23 mouse cellular contexts compared by ENCODE assay signal in the genomic region with DNA sequence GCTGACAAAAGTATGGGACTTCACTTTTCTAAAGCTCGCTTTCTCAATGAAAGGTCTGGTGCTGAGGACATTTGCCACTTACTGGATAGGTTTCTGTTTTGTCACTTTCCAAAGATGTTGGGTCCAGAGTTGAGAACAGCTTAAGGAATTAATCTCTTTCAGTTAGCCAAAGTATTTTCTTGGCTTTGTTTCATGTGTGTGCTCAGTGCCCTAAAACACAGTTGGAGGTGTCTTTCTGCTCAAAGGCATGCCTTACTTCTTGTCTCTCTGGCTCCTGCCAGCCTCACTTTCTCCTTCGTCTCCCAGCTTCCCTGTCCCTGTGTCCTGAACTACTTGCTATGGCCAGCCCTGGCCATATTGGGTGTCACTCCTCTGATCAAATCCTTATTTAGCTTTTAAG. TPM values are rescaled to one million over a fixed set of nuclear protein-coding genes. Genes with fewer than 3 reads are reported as not detected.
DNase-seq lines count a peak whose midpoint lies in the region; TF ChIP-seq lines count a peak whose summit lies in the region.
"Had no signal": no experiment of that assay in that cellular context is flagged by ENCODE, and none has a peak within 500 bp of the region (broad histone marks: within the 10 kb centered on the region; RNA-seq: fewer than 3 reads in every experiment).

No protein-coding gene starts in this region.

- H3K4me1 ChIP-seq in CH12.LX (ENCODE audit: control insufficient read depth in 1 of 2, insufficient read depth in 2 of 2), result peaks cover 15 to 46% of the 10 kb centered on the region in 2 experiments
- no peaks in the 10 kb centered on the region for H3K4me1 ChIP-seq in brown adipose tissue, adult 24 weeks (ENCODE audit: control insufficient read depth, insufficient read depth, insufficient read length, low read length)
- H3K4me1 ChIP-seq: embryonic facial prominence, embryonic 13.5 days; embryonic facial prominence, embryonic 15.5 days; forebrain, embryonic 10.5 days; forebrain, embryonic 12.5 days had no signal

- H3K4me2 ChIP-seq in CH12.LX (ENCODE audit: insufficient read depth, low read depth, poor library complexity, severe bottlenecking), result no peak overlapping the region
- H3K4me2 ChIP-seq: embryonic facial prominence, embryonic 13.5 days; embryonic facial prominence, embryonic 15.5 days; forebrain, embryonic 12.5 days had no signal

- H3K36me3 ChIP-seq in CH12.LX (replicated peaks in 1 of 2; ENCODE audit: control insufficient read depth in 1 of 2, insufficient read depth in 1 of 2, low read length in 1 of 2), result peaks cover 39 to 88% of the 10 kb centered on the region in 2 experiments
- H3K36me3 ChIP-seq: embryonic facial prominence, embryonic 15.5 days had no signal

- no peak for TF ChIP-seq CTCF in CH12.LX (conservative IDR thresholded peaks at IDR 0.05 in 1 of 2, IDR thresholded peaks at IDR 0.05 in 1 of 2; ENCODE audit: low read depth in 2 of 2, low read length in 2 of 2)

- no peak overlapping the region for H3K4me3 ChIP-seq in CH12.LX (replicated peaks in 1 of 3; ENCODE audit: low read depth in 2 of 3, low read length in 2 of 3, poor library complexity in 1 of 3)
- no peak overlapping the region for H3K4me3 ChIP-seq in brown adipose tissue, adult 24 weeks (ENCODE audit: insufficient read depth, low read depth, low read length)
- H3K4me3 ChIP-seq: embryonic facial prominence, embryonic 13.5 days; embryonic facial prominence, embryonic 15.5 days; erythroblast, embryonic 14.5 days; forebrain, embryonic 10.5 days; forebrain, embryonic 12.5 days had no signal

- H3K79me2 ChIP-seq in CH12.LX (replicated peaks; ENCODE audit: control insufficient read depth, extremely low read depth, insufficient read depth, poor library complexity, severe bottlenecking), result no peaks in the 10 kb centered on the region

- no peak for TF ChIP-seq POLR2A in CH12.LX (IDR thresholded peaks at IDR 0.05; ENCODE audit: low read depth, low read length)

- in situ Hi-C loops in CH12.LX (cut with MboI; ENCODE audit: low pct_ligation_motif_present, low pct_unique_long_range_greater_than_20kb, low sequenced_read_pairs), result no loop called here

- DNase-seq in heart, adult 11 months, result peak; percentile 79
- no peak for DNase-seq in heart, adult 18-20 months
- DNase-seq in CH12.LX (ENCODE audit: extremely low read depth), result no peak
- DNase-seq in urinary bladder, adult 18-20 months (ENCODE audit: low spot score in 2 of 2), result no peak
- DNase-seq: adrenal gland, adult 8-10 months; adrenal gland, postnatal 14 days; adrenal gland, postnatal 36 days; B cell, adult 2 months; cerebellum, adult 11 months; cerebellum, adult 18-20 months; cerebellum, adult 8-10 months; cerebellum, adult 9-11 months; cerebellum, postnatal 14 days; cerebellum, postnatal 36 days; embryo, embryonic 11 days had no signal

- no peak overlapping the region for H3K9ac ChIP-seq in CH12.LX (ENCODE audit: insufficient read depth, low read depth)
- H3K9ac ChIP-seq: embryonic facial prominence, embryonic 13.5 days; embryonic facial prominence, embryonic 15.5 days; forebrain, embryonic 12.5 days had no signal

- H3K27ac ChIP-seq in CH12.LX (ENCODE audit: insufficient read depth, low read depth), result no peak overlapping the region
- peak overlapping the region; percentile 52 for H3K27ac ChIP-seq in brown adipose tissue, adult 24 weeks (replicated peaks; ENCODE audit: low read depth, low read length)
- H3K27ac ChIP-seq: embryonic facial prominence, embryonic 13.5 days; embryonic facial prominence, embryonic 15.5 days; forebrain, embryonic 10.5 days; forebrain, embryonic 12.5 days had no signal

- TF ChIP-seq EP300 in CH12.LX (IDR thresholded peaks at IDR 0.05; ENCODE audit: low read length), result no peak

- H3K27me3 ChIP-seq in CH12.LX (replicated peaks), result no peaks in the 10 kb centered on the region
- H3K27me3 ChIP-seq: embryonic facial prominence, embryonic 13.5 days; embryonic facial prominence, embryonic 15.5 days; forebrain, embryonic 12.5 days had no signal

- no peak for TF ChIP-seq RAD21 in CH12.LX (IDR thresholded peaks at IDR 0.05; ENCODE audit: low read depth, low read length)

- no peaks in the 10 kb centered on the region for H3K9me3 ChIP-seq in CH12.LX (replicated peaks; ENCODE audit: low read length)
- H3K9me3 ChIP-seq: embryonic facial prominence, embryonic 13.5 days; embryonic facial prominence, embryonic 15.5 days; forebrain, embryonic 10.5 days; forebrain, embryonic 12.5 days had no signal

- dilution Hi-C loops in CH12.LX (cut with MboI; ENCODE audit: extremely low pct_ligation_motif_present, extremely low pct_unique_long_range_greater_than_20kb, low sequenced_read_pairs), result no loop called here

TF ChIP-seq in CH12.LX, 34 proteins besides CTCF, POLR2A, EP300 and RAD21:
- TF ChIP-seq TCF12 (IDR thresholded peaks at IDR 0.05; ENCODE audit: low read depth, low read length), result no peak
- no peak for TF ChIP-seq USF2 (conservative IDR thresholded peaks at IDR 0.05; ENCODE audit: low read depth, low read length)
- no peak for TF ChIP-seq ZNF384 (IDR thresholded peaks at IDR 0.05; ENCODE audit: low read depth, low read length)
- TF ChIP-seq POLR2AphosphoS2 (IDR thresholded peaks at IDR 0.05; ENCODE audit: low read depth, low read length), result peak; percentile 23; the same call in 1 of the 2 replicates
- TF ChIP-seq SMC3 (IDR thresholded peaks at IDR 0.05; ENCODE audit: low read depth, low read length), result no peak

RNA-seq across cellular contexts. Expression of a gene that starts 8.8 kb away (rescaled TPM):
- 1 to 10 TPM; 1.8 to 3.7 TPM for total RNA-seq in heart, adult 18-20 months (2021)
- total RNA-seq in CH12.LX (2012; rRNA removed), result 6.4 and 8.9 TPM in 2 replicates
- 23.2 and 31.1 TPM in 2 replicates for total RNA-seq in CH12.LX (2014; rRNA removed)
- 12.2 and 17.0 TPM in 2 replicates for polyA plus RNA-seq in CH12.LX (2012; ENCODE audit: insufficient read length, low read depth)
- 48.8 and 52.4 TPM in 2 replicates for polyA plus RNA-seq in brown adipose tissue, adult 24 weeks (2012; ENCODE audit: insufficient read depth, insufficient read length, missing spikeins)

RNA-seq across cellular contexts. Expression of a gene that starts 20.2 kb away (rescaled TPM):
- 1 to 10 TPM in 1 of 2 experiments, not detected in 1; 1.2 TPM for total RNA-seq in heart, adult 18-20 months (2021)
- total RNA-seq in CH12.LX (2012; rRNA removed), result not detected in 2 replicates
- total RNA-seq in CH12.LX (2014; rRNA removed), result not detected in 2 replicates
- 0.09 TPM in 1 of 2 replicates, not detected in the other for polyA plus RNA-seq in CH12.LX (2012; ENCODE audit: insufficient read length, low read depth)
- not detected in 2 replicates for polyA plus RNA-seq in brown adipose tissue, adult 24 weeks (2012; ENCODE audit: insufficient read depth, insufficient read length, missing spikeins)
- total RNA-seq: adrenal gland, adult 18-20 months; adrenal gland, adult 8-10 months; adrenal gland, postnatal 14 days; adrenal gland, postnatal 36 days; MEL had no signal
- polyA plus RNA-seq: erythroblast, embryonic 14.5 days had no signal
